Mouse (Mus musculus): ENCODE data around the gene Llcfc1.

The Llcfc1 gene

DNA sequence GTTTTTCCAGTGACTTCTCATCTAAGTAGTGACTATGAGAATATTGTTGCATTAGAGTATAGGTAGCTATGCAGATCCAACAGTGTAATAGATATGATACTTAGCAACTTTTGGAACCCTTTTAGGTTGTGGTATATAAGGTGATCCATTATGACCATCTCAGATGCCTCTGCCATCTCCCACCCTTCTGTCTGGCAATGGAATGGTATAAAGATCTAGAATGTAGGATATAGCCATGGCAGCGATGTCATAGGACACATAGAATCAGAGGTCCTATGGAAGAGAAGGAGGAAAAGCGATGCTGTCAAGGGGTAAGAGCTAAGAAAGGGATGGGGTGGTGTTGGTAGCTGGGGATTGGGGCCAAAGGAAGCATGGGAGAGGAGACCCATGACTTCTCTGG lies at the start of gene Llcfc1:
TSS of gene Llcfc1 (plus strand) at position 301 of the 400 bp plus-strand sequence.
- DNase-seq, result no peak

GRCm38 (mm10) chr6:41635211-41635610 lies 49.0 kb upstream of the Llcfc1 start:
- no peak for DNase-seq

GRCm38 (mm10) chr6:41636178-41636577 lies 48.1 kb upstream of the Llcfc1 start, which contains the start of gene Trpv6:
TSS of gene Trpv6 (minus strand) at chr6:41636405.
- no peak for DNase-seq

GRCm38 (mm10) chr6:41637393-41637792 lies 46.8 kb upstream of the Llcfc1 start:
- no peak for DNase-seq

DNA sequence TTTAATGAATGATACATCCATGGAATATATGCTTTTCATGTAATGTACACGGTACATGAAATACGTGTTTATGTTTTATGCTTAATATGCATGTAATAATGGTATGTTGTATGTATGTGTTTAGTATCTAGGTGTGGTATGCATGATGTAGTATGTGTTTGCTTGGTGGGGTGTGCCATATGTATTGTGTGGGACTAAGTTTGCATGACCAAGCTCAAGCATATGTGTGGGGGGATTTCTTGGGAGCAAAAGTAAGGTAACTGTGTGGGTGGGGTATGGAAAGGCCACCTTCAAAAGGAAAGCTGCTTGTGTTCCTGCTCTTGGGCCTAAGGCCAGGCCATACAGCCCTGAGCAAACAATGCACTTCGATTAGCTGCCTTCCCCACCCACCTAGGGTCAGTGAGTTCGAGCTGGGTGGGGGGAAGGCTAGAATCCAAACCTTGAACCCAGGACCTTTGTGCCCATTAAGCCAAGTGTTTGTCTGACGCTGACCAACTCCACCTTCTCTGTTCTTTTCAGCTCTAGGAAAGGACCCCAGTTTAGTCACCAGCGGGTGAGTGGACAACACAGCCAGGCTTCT lies 46.2 kb upstream of the Llcfc1 start:
- no peak for DNase-seq

DNA sequence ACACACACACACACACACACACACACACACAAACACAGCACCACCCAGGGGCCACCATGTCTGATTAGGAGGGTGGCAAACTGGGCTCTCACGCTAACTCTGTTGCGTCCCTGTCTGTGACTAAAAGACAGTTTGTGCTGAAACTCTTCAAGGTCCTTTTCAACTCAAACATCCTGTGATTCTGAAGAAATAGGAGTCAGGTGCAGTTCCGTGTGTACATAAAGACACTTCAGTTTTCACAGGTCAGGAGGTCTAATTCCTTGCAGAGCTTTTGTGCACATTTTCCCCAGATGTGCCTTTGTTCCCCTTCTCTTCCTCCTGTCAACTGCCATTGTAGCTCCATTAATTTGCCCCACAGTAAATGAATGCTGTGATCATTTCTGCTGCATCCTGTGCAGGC lies 43.8 kb upstream of the Llcfc1 start:
- no peak for DNase-seq

DNA sequence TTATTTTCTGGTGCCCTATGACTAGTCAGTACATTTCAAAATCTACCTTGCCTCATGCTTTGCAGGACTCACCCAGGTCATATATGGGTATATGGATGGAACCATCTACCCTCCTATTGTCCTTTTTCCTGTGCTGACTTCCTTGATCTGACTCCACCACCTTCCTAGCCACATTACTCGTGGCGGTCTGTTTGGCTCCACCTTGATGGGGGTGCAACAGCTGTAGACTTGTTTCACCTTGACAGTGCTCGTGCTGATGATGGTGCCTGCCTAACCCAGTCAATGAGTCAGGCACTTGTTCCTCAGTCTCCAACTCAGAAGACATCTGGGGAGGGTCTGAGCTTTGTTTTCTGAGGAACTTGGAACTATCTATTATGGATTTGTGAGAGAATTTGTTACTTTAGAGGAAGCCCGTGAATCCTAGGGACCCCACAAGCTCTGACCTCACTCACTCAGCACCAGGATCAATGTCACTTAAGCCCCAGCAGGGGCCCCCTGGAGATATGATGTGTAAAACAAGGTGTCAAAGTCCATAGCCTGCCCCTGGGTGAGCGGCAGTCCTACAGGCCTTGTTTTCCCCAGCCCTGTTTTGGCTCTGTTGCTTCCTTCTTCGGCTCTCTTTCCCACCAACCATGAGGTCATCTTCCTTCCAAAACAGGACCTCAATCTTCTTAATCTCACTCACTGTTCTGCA lies 42.9 kb upstream of the Llcfc1 start:
- no peak for DNase-seq

- no peak for DNase-seq
Measured at GRCm38 (mm10) chr6:41642765-41643164, 41.5 kb upstream of the Llcfc1 start.

DNA sequence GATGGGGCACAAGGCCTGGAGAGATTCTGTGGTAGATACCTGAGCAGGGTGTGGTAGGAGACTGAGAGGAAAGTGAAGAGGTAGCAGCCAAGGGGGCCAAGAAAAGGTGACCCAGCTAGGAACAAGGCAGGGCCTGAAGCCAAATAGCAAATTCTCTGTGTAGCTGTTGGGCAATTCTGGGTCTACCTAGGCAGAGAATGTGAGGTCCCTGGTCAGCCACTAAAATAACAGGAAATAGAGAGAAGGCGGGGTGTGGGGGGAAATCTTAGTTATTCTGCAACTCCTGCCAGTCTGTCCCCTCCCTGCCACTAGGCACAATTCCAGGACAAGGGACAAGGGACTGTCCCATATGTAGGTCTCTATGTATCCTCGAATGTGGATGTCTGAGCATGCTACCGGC lies 41.0 kb upstream of the Llcfc1 start:
- no peak for DNase-seq

DNA sequence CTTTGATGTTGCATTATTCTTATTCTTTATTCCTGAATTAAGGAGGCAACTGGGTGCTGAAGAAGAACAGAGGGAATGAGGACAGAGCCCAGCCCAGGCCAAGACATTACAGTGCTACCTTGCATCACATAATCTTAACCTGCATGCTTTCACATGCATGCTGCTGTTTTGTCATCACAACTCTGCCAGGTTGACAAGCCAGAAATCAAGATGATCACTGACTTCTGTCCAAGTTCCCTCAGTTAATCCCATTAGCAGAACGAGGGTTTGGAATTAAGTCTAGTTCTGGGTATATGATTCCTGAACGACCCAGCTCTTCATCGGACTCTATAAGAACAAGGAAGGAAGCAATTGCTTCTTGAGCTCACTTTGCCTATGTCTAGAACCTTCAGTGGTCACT lies 38.0 kb upstream of the Llcfc1 start:
- DNase-seq, result no peak

GRCm38 (mm10) chr6:41646672-41647071 lies 37.6 kb upstream of the Llcfc1 start:
- no peak for DNase-seq

DNA sequence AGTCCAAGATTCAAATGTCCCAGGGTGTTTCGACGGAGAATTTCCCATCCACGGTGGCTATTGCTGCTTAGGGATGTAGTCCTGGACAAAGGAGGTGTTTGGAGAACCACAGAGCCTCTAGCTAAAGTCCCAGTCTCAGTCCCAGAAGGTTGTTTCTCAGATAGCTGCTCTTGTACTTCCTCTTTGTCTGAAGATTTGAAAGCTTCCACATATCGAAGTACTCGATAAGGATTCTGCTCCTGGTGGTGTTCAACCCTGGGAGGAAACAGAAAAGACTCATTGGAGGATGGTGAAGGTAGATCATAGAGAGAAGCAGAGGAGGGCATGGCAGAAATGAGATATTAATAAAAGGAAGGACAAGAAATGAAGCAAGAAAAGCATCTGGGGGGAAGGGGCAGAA lies 31.1 kb upstream of the Llcfc1 start:
- no peak for DNase-seq

DNA sequence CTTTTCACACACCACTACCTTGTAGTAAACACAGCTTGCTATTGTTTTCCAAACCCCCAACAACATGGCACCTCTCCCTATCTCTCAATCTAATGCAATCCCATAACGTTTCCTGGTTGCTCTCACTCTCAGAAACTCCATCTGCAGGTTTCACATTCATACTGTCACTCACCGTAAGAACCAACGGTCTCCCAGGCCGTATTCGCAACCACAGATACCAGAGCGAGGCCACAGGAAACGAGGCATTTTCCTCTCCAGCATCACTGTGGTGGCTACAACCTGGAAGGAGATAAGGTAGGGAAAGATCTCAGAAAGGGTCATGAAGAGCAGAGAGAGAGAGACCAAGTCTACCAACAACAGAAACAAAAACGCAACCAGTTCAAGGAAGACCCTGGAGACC lies 29.6 kb upstream of the Llcfc1 start:
- DNase-seq, result no peak

DNA sequence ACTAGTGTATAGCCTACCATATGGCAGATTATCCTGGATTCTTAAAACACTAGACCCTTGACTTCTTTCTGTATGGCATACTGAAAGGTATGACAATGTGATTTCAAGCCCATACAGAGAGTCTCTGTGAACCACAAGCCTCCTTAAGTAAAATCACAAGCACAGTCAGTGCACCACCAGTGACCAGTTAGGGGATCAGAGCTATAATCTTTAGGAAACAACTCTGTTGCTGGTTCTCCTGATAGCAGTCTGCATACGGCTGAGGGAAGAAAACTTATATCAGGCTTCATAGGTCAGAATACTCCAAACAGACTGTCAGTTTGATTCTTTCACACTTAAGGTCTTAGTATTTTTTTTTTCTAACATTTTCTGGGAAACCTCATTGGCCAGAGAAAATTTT lies 25.7 kb upstream of the Llcfc1 start:
- no peak for DNase-seq

DNA sequence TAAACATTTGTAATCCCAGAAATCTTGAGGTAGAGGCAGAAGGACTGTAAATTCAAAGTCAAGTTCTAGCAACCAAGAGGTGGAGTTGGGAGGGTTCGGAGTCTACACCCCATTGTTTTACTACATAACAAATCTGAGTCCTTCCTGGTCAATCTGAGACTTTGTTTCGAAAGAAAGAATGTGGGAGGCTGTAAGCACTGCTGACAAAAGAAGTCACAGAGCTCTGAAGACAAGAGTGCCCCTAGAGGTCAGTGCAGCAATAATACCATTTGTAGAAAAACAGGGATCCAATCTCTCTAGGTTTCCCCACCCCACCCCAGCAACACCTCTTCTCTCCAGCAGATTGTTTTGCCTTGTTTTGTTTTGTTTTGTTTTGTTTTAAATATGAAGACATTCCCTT lies 21.9 kb upstream of the Llcfc1 start:
- DNase-seq, result no peak

GRCm38 (mm10) chr6:41676530-41676929 lies 7.7 kb upstream of the Llcfc1 start:
- DNase-seq, result no peak

GRCm38 (mm10) chr6:41680669-41681068 lies 3.6 kb upstream of the Llcfc1 start, which contains the start of gene Trpv5:
TSS of gene Trpv5 (minus strand) at chr6:41680769.
- DNase-seq, result no peak

DNA sequence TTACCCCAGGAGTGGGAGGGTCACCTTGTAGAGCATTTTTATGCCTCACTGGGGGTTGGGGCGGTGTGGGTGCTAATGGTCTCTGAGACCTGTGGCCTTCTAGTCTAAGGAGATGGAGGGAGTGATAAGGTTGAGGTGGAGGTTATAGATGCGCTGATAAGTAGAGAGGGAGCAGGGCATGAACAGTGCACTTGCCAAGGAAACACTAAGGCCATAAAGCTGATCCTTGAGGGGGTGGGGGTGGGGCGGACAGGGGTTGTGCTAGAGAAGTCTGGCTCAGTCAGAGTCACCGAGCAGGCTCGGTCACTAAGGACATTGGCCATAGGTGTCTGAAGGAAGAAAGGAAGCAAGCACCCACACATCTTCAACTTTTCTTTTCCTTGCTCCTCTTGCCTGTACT lies 2.6 kb upstream of the Llcfc1 start:
- no peak for DNase-seq

DNA sequence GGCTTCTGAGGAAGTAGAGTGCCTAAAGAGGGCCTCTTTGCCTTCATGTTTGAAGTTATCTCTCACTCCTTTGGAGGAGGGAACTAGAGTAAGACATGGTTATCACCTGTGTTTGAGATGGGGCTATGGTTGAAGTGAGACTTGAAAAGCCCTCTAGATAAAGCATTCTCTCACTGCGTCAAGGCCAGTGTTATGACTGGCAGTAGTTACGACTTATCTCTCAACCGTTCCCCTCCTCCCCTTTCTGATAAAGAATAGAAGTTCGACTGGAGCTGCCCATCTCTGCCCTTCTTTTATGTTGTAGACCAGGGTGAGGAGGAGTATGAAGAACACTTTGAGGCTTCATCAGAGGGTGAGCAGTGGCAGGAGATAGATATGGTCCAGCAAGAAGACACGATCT lies 680 bp downstream of the Llcfc1 start:
- DNase-seq, result no peak

- no peak for DNase-seq
Measured at GRCm38 (mm10) chr6:41685596-41685995, 1.4 kb downstream of the Llcfc1 start.

DNA sequence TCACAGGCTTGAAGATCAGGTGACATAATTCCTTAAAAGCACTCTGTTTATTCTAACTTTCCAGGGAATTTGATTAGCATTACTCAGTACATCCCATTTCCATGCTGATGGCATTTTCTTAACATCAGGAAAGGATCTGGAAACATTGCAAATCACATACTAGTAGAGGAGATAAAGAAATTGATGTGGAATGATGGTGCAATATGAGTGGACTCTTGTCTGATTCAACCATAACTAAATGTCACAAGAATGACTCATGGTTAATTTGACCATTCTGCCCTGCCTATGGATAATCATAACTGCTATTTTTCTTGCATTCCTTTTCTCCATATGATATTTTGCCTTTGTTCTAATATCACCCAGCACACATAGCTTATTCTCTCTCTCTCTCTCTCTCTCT lies 8.0 kb downstream of the Llcfc1 start:
- DNase-seq, result no peak

- no peak for DNase-seq
Measured at GRCm38 (mm10) chr6:41694407-41694806, 10.2 kb downstream of the Llcfc1 start.

GRCm38 (mm10) chr6:41701245-41701644 lies 17.0 kb downstream of the Llcfc1 start:
- DNase-seq, result no peak

DNA sequence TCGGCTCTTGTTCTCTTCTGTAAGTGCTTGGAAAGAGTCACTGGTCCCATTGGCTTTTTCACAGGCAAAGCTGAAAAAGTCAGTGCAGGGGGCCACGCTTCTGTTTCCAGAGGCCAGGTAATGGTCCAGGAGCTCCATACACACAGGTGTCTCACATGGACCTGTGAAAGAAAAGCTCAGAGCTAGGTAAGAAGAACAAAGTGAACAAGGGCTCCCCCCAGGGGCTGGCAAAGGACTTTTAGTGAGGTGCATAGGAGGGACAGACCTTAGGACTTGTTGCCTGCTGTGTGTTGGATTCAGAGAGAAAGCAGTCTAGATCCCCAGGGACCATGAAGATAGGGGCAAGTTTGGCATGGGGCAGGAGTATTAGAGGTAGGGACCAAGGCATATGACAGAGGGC lies 18.7 kb downstream of the Llcfc1 start:
- DNase-seq, result no peak

DNA sequence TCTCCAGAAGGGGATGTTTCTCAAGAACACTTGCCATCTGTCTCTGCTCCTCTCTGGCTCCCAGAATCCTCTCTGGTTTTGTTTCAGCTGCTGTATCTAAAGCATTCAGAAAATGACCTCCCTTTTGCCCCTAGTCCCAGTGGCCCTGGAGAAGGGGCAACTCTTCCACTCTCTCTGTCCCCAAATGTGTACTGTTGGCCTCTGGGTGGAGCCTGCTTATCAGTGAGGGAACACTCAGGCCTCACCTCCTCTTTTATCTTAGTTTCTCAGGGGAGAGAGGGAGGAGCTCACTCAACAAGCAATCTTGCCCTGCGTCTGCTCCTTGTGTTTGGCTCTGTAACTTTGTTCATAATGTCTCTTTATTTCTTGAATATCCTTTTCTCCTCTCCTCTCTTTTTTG lies 19.9 kb downstream of the Llcfc1 start, which contains the start of gene Kel:
TSS of gene Kel (minus strand) at position 217 of the 400 bp plus-strand sequence.
- no peak for DNase-seq

Measured in right cerebral cortex, postnatal 25 days (tissue).